Mouse (Mus musculus) granulocyte monocyte progenitor cell, adult 5-6 weeks (primary cell): ENCODE measurements around the gene 2310022B05Rik. TPM values are rescaled to one million over a fixed set of nuclear protein-coding genes. Genes with fewer than 3 reads are reported as not detected.

Source experiments
- ATAC-seq: replicated peaks from 2 replicates; pipeline ENCODE4 v1.8.0; 2016; ENCODE audit warnings: mild to moderate bottlenecking, moderate TSS enrichment, inconsistent platforms; ENCODE audit not compliant: poor library complexity, severe bottlenecking
- total RNA-seq, 2 experiments: library from RNA; stranded (forward) in 1 of 2; stranded (reverse) in 1 of 2; fragments of 200-712, 200-1000 nt in 1 of 2; fragments of >200 nt in 1 of 2; fragmentation: Nextera tagmentation in 1 of 2; gene quantifications; 2 replicates each; pipeline ENCODE4 v1.2.3; 2014 to 2017

The 2310022B05Rik gene
- total RNA-seq, 2 experiments from 2014 or later = 1.4 to 9.6 TPM

DNA sequence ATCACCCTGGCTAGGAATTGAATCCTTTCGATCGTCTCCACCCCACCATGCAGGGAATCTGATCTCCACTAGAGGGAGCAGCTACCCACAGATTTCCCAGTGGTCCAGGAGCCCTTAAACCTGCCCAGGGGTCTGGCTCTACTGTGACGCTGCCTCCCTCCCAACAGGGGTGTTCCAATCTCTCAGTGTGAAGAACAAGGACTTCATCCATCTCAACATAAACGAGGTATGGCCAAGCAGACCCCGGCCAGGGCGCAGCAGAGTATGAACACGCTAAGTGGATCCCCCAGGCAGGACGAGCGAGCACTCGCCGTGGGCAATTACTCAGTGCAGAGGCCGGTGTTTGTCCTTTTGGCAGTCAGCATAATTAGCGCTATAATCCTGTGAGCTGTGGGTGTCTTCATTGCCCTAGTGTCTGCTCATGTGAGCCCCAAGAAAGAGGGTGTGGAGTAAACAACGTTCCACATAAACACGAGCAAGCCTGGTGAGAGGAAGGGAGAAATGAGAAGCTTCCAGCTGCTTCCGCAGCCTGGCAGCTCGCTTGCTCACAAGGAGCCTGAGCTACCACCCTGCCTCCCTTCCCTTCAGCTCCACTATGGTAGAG lies 45.8 kb downstream of the 2310022B05Rik start:
- peak; percentile 76 for ATAC-seq

DNA sequence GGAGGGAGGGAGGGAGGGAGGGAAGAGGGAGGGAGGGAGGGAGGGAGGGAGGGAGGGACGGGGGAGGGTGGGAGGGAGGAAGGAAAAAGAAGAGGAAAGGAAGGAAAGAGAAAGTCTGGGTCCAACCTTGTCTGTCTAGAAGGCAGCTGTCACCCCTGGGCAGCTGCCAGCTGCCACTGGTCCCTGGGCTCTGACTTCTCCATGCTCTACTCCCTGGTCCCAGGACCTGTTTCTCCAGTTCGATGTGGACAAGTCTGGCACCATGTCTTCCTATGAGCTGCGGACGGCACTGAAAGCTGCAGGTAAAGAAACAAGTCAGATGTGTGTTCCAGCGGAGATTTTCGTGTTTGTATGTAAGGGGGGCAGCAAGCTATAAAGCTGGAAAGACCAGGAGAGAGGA lies 48.8 kb downstream of the 2310022B05Rik start:
- ATAC-seq = no peak

DNA sequence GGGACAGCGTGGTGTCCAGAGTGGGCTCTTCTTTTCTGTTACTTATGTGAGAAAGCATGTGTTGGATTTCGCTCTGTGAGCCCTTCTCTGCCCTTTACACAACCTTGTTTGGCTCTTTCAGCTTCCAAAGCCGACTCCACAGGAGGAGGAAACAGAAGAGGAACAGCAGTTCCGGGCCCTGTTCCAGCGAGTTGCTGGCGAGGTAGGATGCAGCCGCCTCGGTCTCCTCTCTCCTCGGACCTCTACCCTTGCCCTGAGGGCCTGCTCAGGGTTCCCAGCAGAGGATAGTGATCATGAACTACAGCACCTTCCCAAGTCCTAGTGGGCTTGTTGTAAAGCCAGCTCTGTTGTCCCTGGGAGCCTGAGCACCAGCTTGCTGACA lies 54.2 kb downstream of the 2310022B05Rik start:
- no peak for ATAC-seq

DNA sequence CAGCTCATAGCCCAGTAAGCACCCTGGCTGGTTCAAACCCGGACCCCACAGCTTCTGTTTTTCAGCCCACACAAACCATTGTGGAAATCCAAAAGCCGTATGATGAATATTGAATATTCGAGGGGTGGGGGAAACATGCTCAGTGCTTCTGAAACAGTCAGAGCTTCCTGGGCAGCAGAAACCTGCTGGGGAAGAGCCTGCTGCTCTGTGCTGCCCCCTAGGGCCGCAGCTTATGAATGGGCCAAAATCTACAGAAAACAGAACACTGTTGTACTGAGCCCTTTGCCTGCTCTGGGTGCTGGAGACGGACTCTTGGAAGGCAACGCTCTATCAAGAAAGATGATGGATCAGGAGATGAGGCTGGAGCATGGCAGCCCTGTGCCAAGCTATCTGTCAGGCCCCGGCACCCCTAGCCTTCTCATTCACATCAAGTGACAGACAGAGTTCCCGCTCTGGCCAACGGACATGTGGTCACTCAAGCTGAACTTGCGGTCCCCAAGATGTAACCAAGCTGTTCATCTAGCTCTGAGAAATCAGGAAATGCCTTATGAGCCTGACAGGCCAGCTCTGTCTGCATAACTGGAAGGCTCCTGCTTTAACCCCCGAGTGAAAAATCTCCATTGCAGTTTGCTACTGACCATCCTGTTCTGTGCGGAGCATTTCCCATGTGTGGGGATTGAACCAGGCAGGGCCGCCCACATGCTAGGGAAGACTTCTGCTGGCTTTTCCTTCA lies 54.8 kb downstream of the 2310022B05Rik start:
- peak; percentile 53; the same call in 1 of the 2 replicates for ATAC-seq

DNA sequence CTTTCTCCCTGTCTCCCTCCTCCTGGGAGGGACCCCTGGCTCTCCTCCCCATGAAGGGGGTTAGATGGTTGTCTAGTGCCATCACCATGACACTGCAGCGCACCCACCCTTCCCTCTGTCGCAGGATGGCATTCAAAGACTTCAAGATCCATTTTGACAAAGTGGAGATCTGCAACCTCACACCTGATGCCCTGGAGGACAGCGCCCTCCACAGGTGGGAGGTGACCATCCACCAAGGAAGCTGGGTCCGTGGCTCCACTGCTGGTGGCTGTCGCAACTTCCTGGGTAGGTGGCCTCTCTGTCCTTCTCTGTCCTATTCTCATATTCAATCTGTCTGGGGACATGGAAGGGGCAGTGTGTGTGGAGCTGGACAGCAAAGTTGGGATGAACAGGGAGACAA lies 59.1 kb downstream of the 2310022B05Rik start:
- no peak for ATAC-seq

DNA sequence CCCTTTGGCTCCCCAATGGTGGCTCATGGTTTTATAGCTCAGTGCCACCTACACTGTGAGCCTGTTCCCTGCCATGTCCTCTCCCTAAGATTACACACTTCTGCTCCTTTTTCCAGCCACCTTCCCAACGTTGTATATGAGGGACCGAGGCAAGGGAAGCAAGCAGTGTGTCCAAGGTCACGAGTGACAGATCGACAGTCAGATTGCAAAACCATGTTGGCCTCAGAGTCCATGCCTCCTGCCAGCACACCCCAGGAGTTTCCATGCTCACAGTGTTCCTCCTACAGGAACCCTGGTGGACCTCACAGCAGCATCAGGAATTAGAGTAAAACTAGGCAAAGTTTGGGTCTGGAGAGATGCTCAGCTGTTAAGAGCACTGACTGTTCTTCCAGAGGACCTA lies 73.8 kb downstream of the 2310022B05Rik start:
- no peak for ATAC-seq

DNA sequence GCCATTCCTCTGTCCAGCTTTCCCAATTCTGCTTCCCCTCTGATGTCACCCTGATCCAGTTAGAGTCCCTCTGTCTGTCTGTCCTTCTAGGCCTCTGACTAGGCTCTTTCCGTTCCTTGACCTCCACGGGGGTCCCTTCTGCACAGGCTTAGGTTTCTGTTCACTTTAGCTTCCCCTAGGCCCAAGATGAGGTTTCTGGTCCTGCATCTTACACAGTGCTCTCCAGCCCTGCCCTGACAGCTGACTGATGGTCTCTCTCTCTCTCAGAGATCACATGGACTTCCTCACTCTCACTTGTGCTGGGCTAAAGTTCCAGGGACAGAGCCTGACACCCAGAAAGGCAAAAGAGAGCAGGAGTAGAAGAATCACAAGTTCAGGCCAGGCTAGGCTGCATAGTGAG lies 76.6 kb downstream of the 2310022B05Rik start:
- no peak for ATAC-seq

Other genes with a start within 250 kb of the 2310022B05Rik start
- gene Pgbd5, start 223.7 kb downstream of the 2310022B05Rik start, total RNA-seq (2014; fragmentation: Nextera tagmentation) = not detected in 2 replicates
- gene Pgbd5, start 223.7 kb downstream of the 2310022B05Rik start, total RNA-seq (2017) = not detected in 2 replicates
- gene Cog2, start 142.6 kb downstream of the 2310022B05Rik start, total RNA-seq (2014; fragmentation: Nextera tagmentation) = 18.9 and 22.5 TPM in 2 replicates
- gene Cog2, start 142.6 kb downstream of the 2310022B05Rik start, total RNA-seq (2017) = 22.5 and 25.8 TPM in 2 replicates
- not detected in 2 replicates for gene Agt, start 93.7 kb downstream of the 2310022B05Rik start, total RNA-seq (2014; fragmentation: Nextera tagmentation)
- gene Agt, start 93.7 kb downstream of the 2310022B05Rik start, total RNA-seq (2017) = not detected in 2 replicates
- gene Capn9, start 87.3 kb downstream of the 2310022B05Rik start, total RNA-seq (2014; fragmentation: Nextera tagmentation) = not detected in 2 replicates
- gene Capn9, start 87.3 kb downstream of the 2310022B05Rik start, total RNA-seq (2017) = not detected in 2 replicates
- gene Ttc13, start 58.6 kb upstream of the 2310022B05Rik start, total RNA-seq (2014; fragmentation: Nextera tagmentation) = 44.3 and 46.4 TPM in 2 replicates
- 53.3 and 56.4 TPM in 2 replicates for gene Ttc13, start 58.6 kb upstream of the 2310022B05Rik start, total RNA-seq (2017)
- 7.8 and 18.3 TPM in 2 replicates for gene Arv1, start 58.8 kb upstream of the 2310022B05Rik start, total RNA-seq (2014; fragmentation: Nextera tagmentation)
- gene Arv1, start 58.8 kb upstream of the 2310022B05Rik start, total RNA-seq (2017) = 5.4 and 5.7 TPM in 2 replicates
- not detected in 2 replicates for gene Fam89a, start 88.5 kb upstream of the 2310022B05Rik start, total RNA-seq (2014; fragmentation: Nextera tagmentation)
- not detected in 2 replicates for gene Fam89a, start 88.5 kb upstream of the 2310022B05Rik start, total RNA-seq (2017)
- not detected in 2 replicates for gene Trim67, start 129.7 kb upstream of the 2310022B05Rik start, total RNA-seq (2014; fragmentation: Nextera tagmentation)
- not detected in 2 replicates for gene Trim67, start 129.7 kb upstream of the 2310022B05Rik start, total RNA-seq (2017)
- 116 and 145 TPM in 2 replicates for gene Gnpat, start 199.7 kb upstream of the 2310022B05Rik start, total RNA-seq (2014; fragmentation: Nextera tagmentation)
- gene Gnpat, start 199.7 kb upstream of the 2310022B05Rik start, total RNA-seq (2017) = 92.3 and 115 TPM in 2 replicates
- gene 2810004N23Rik, start 199.8 kb upstream of the 2310022B05Rik start, total RNA-seq (2014; fragmentation: Nextera tagmentation) = 46.8 and 49.8 TPM in 2 replicates
- 65.8 and 75.4 TPM in 2 replicates for gene 2810004N23Rik, start 199.8 kb upstream of the 2310022B05Rik start, total RNA-seq (2017)
- gene Exoc8, start 234.3 kb upstream of the 2310022B05Rik start, total RNA-seq (2014; fragmentation: Nextera tagmentation) = 9.6 and 16.2 TPM in 2 replicates
- 14.7 and 16.0 TPM in 2 replicates for gene Exoc8, start 234.3 kb upstream of the 2310022B05Rik start, total RNA-seq (2017)
- gene Sprtn, start 234.5 kb upstream of the 2310022B05Rik start, total RNA-seq (2014; fragmentation: Nextera tagmentation) = 18.5 and 18.8 TPM in 2 replicates
- gene Sprtn, start 234.5 kb upstream of the 2310022B05Rik start, total RNA-seq (2017) = 20.9 and 21.8 TPM in 2 replicates